Mouse (Mus musculus) gastrocnemius, adult 18-20 months (tissue): Measurements from ENCODE around the gene Olfr403. TPM values are rescaled to one million over a fixed set of nuclear protein-coding genes. Genes with fewer than 3 reads are reported as not detected.
"Not testable (repeated sequence)": the region's sequence is repeated elsewhere in the genome, so short reads cannot be mapped to it uniquely, and the experiment has no call there.

Source experiments
- DNase-seq: peaks from one replicate; pipeline ENCODE4 v3.0.0; 2021; ENCODE audit warnings: low spot score
- long read RNA-seq, 2 experiments: library from polyadenylated mRNA; stranded (forward); transcript quantifications; one replicate each; pipeline ENCODE4 v2.0.0; 2021
- total RNA-seq, 2 experiments: library from RNA; stranded (reverse); gene quantifications; 2 replicates each; pipeline ENCODE4 v1.2.3; 2021

Olfr403 gene
- total RNA-seq: not detected
- long read RNA-seq, experiment 1: 0 reads
- long read RNA-seq, experiment 2: 0 reads

DNA sequence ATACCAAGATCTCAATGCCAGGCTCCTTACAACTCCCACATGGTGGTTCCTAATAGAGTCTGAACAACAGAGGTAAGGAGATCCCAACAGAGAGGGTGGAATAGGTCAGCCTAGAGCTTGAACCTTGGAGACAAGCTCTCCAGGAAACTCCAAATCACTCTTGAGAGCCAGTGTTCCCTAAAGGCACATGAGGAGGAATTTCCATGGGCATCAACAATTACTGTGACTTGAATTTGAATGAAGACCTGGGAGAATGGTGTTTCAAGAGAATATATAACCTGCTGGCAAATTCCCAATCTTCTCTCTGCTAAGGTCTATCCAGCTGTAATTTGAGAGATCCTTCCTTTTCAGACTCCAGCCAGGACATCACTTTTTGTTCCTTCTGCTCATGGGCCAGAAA lies at the start of gene Olfr403:
TSS of gene Olfr403 (plus strand) at position 301 of the 400 bp plus-strand sequence.
- DNase-seq: no peak

DNA sequence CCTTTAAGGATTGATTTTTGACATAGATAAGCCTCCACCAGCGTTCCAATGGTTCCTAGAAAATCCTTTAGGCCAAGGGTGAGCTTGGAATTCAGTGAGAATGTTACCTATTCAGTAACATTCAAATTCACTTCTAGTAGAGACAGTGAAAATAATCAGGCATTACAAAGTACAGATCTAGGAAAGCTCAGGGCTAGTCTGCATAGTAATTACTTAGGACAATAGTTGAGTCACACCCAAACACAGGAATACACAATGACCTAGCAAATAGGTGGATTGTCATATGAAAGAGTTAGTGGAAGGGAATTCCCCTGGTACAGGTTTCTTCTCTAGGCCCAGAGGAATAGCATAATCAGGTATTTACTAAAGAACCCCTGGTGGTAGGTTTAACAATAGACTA lies 46.0 kb upstream of the Olfr403 start:
- not testable (repeated sequence) for DNase-seq

DNA sequence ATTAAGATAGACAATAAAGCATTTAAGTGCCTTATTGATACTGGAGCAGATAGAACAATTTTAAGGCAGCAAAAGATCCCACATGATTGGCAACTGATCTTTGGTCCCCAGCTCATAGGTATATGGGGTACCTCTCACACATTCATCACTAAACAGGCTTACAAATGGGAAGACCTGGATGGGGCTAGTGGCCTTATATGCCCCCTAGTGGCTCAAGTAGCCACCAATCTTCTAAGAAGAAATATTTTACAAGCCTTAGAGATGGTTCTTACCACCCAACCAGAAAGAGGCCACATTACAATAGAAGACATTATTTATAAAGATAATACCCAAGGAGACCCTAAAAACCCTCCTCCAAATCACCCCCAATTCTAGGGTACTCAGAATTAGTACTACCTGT lies 40.2 kb upstream of the Olfr403 start:
- no peak for DNase-seq

DNA sequence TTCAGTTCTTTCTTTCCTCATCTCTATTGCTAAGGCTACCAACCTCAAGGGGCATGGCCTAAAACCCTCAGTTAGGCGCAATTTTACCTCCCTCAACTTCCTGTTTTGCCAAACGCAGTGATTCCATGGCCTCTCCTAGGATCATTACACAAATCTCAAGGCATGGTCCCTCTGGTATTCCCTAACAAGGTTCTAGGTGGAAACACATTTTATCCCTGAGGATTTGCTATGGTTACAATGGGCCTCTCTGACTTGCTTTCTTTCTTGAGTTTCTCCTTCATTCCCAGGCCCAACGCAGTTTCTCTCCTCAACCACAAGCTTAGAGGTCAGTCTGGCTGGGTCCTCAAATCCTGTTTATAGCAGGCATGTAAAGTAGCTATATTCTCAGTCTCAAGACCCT lies 32.8 kb upstream of the Olfr403 start, which contains the start of gene Olfr402:
TSS of gene Olfr402 (plus strand) at position 301 of the 400 bp plus-strand sequence.
- no peak for DNase-seq

DNA sequence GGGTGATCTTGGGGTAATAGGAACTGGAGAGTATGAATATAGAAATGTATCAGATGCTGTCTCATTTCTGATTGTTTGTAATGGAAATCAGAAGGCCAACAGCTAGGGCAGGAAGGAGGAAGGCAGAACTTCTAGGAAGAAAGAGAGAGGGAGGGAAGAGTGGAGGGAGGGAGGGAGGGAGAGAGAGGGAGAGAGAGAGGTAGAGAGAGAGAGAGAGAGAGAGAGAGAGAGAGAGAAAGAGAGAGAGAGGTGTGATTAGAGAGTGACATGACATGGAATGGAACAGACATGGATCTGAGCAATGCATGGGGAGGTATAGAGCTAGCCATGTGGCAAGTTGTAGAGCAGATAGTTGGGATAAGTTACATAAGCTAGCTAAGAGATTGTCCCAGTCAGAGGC lies 17.3 kb upstream of the Olfr403 start:
- no peak for DNase-seq

DNA sequence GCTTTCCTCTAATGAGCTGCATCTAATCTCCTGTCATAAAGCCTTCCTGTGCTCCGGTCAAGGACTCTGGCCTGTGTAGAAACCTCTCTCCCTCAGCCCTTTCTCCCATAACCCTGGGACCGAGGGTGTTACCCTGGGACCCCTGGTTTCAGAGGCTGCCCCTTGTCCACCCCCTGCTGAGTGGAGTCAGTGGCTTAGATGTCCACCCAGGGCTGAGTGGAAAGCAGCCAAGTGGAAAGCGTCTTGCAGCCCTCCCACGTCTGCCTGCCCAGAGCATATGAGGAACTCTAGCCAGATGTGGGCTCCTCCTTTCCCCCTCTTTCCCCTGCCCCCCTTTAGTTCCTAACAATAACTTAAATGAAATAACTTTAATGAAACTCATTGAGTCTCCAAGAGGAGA lies 2.9 kb upstream of the Olfr403 start:
- DNase-seq: no peak

DNA sequence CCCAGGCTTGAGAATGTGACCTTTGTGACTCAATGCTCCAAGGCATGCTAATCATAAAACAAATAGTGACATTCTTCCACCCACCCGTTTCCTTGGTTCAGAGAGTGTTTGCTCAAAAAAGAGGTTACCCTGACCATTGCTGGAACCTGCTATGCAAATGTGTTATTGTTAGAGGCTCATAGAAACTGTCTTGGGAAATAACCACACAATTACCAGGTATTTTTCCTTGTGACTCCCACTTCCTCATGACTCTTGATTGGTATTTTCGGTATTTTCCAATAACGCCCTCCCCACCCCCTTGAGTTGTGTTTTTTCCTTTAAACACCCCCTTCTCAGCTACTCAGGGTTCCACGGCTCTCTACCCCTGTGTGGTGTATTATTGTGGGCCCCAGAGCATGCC lies 2.3 kb upstream of the Olfr403 start:
- no peak for DNase-seq

DNA sequence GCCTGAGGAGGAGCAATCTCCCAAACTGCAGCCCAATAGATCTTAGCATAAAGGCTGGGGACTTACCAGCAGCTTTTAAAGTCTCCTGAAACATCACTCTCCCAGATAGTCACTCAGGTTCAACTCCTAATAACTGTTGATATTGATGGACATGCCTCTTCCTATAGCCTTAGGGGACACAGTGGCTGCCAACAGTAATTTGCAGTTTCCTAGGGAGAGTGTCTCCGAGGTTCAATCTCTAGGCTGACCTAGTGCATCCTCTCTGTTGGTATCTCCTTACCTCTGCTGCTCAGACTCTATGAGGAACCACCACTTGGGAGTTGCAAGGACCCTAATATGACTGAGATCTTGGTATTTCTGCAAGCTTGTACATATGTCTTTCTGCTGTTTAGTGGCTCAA lies 25.2 kb downstream of the Olfr403 start, which contains the start of gene Olfr43:
TSS of gene Olfr43 (minus strand) at position 101 of the 400 bp plus-strand sequence.
- no peak for DNase-seq

DNA sequence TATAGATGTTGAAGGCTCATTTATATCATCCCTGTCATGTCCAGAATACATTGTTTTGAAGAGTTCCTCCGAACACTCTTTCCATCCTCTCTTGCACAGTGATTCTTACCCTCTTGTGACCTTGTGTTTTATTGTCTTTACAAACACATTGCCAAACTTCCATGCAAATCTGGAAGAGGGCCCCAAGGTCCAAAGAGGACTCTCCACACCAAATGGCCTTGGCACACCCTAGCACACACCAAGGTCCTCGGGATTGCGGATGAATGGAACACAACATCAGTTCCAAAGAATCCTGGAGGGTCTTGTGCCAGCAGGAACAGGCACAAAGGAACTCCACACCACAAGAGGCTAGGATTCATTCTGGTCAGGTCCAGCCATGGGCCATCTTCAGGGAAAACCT lies 55.2 kb downstream of the Olfr403 start:
- DNase-seq: no peak

Other genes with a start within 250 kb of the Olfr403 start
- not detected for gene Olfr23, start 249.6 kb upstream of the Olfr403 start, total RNA-seq
- not detected for gene Olfr397, start 225.4 kb upstream of the Olfr403 start, total RNA-seq
- not detected for gene Olfr398, start 195.8 kb upstream of the Olfr403 start, total RNA-seq
- not detected for gene Olfr139, start 129.7 kb upstream of the Olfr403 start, total RNA-seq
- gene Olfr399, start 129.6 kb upstream of the Olfr403 start, total RNA-seq: not detected
- gene Zfp616, start 116.3 kb upstream of the Olfr403 start, total RNA-seq: not detected
- not detected for gene Olfr401, start 72.5 kb upstream of the Olfr403 start, total RNA-seq
- gene Olfr402, start 32.7 kb upstream of the Olfr403 start, total RNA-seq: not detected
- gene Olfr43, start 25.1 kb downstream of the Olfr403 start, total RNA-seq: not detected
- not detected for gene Olfr406, start 73.6 kb downstream of the Olfr403 start, total RNA-seq
- gene Olfr59, start 97.5 kb downstream of the Olfr403 start, total RNA-seq: not detected
- gene Olfr410, start 151.8 kb downstream of the Olfr403 start, total RNA-seq: not detected
- not detected for gene Olfr411, start 166.4 kb downstream of the Olfr403 start, total RNA-seq
- not detected for gene Olfr412, start 175.8 kb downstream of the Olfr403 start, total RNA-seq